Mouse (Mus musculus) forebrain, embryonic 12.5 days (tissue): ENCODE results near the gene Dnajc22. TPM values are rescaled to one million over a fixed set of nuclear protein-coding genes. Genes with fewer than 3 reads are reported as not detected.
A peak's percentile ranks its signal among the peaks of the same experiment; 100 is the strongest.
"Not testable (repeated sequence)": the region's sequence is repeated elsewhere in the genome, so short reads cannot be mapped to it uniquely, and the experiment has no call there.

Experiments used
- ATAC-seq: fragments of 200-750 bp; cut with Nextera tagmentation; 2 replicates; pipeline ENCODE4 v1.8.0; 2017; ENCODE audit warnings: moderate TSS enrichment; ENCODE audit not compliant: low FRiP score
- H3K27ac ChIP-seq: fragments of 300-500 bp; sonication (generic); 2 replicates; pipeline ENCODE4 v1.5.1; 2016; ENCODE audit warnings: mild to moderate bottlenecking
- H3K27me3 ChIP-seq: fragments of 300-500 bp; sonication (generic); 2 replicates; pipeline ENCODE4 v1.6.1; 2016; ENCODE audit warnings: mild to moderate bottlenecking
- H3K36me3 ChIP-seq: fragments of 300-500 bp; sonication (generic); replicated peaks from 2 replicates; pipeline ENCODE4 v1.6.1; 2016; ENCODE audit warnings: mild to moderate bottlenecking
- H3K4me1 ChIP-seq: fragments of 300-500 bp; sonication (generic); 2 replicates; pipeline ENCODE4 v1.6.1; 2016
- H3K4me2 ChIP-seq: fragments of 300-500 bp; sonication (generic); 2 replicates; pipeline ENCODE4 v1.6.1; 2016; ENCODE audit warnings: mild to moderate bottlenecking, moderate library complexity
- H3K4me3 ChIP-seq: fragments of 300-500 bp; sonication (generic); replicated peaks from 2 replicates; pipeline ENCODE4 v1.5.1; 2016; ENCODE audit warnings: mild to moderate bottlenecking
- H3K9ac ChIP-seq: fragments of 300-500 bp; sonication (generic); 2 replicates; pipeline ENCODE4 v1.6.1; 2016; ENCODE audit warnings: mild to moderate bottlenecking
- H3K9me3 ChIP-seq: fragments of 300-500 bp; sonication (generic); 2 replicates; pipeline ENCODE4 v1.6.1; 2016
- WGBS: fragments of 180-500 bp; shearing (Covaris S2); methylation state at CpG from one replicate; pipeline ENCODE4 v1.1.7; 2016; 5-methylcytosine and 5-hydroxymethylcytosine counted together
- polyA plus RNA-seq: library from polyadenylated mRNA; unstranded; fragments of >200 nt; fragmentation: Nextera tagmentation; extraction: Ambion mirVana; gene quantifications from 2 replicates; pipeline ENCODE4 v1.2.1, GENCODE M21; 2016

Gene Dnajc22
- polyA plus RNA-seq, 1 experiment from 2014 or later: 1.0 TPM

DNA sequence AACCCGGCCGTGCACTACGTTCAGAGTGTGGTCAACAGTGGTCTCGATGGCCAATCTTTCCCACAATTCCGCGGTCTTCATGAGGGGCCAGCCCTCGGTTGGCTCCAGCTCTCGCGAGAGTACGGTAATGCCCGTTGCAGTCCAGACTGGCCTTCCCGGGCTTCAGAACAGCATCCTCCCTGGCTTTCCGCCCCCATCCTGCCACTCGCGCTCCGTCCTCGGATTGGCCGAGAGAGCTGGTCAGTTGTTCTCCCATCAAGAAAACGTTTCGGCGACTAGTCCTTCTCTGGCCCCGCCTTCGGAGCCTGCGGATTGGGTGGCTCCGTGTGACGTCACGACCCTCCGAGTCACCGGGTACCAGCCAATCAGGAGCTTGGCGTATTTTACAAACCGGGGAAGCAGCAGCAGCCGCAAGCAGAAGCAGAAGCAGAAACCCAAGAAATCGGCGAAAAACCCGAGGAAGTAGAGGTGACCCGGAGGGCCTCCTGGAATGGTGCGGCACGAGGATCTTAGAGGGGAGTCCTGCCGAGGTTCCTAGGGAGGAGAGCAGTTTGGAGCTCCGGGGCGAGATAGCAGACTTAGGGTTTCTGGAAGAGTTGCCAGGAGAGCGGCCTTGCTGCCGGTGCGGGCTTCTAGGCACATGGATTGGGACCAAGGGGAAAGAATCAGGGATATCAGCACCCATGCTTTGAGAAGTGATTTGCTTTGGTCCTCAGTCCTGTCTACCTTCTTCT, 18.2 kb upstream of the Dnajc22 start:
- peak overlapping the region; percentile 64 for H3K4me3 ChIP-seq
- H3K4me1 ChIP-seq: peaks cover 34% of the 10 kb centered on the region
- under 1% methylated on average over 44 of the region's 44 CpGs for whole genome bisulfite sequencing
- peak overlapping the region; percentile 97 for H3K27ac ChIP-seq
- H3K4me2 ChIP-seq: peak overlapping the region; percentile 79
- H3K27me3 ChIP-seq: no peaks in the 10 kb centered on the region
- H3K9me3 ChIP-seq: no peaks in the 10 kb centered on the region
- ATAC-seq: peak; percentile 98
- H3K36me3 ChIP-seq: peaks cover 27% of the 10 kb centered on the region
- peak overlapping the region; percentile 76 for H3K9ac ChIP-seq

GRCm38 (mm10) chr15:99076011-99076410, 17.0 kb upstream of the Dnajc22 start:
- Histone ChIP-seq H3K4me3 (peak overlapping the region; percentile 64), H3K9ac (peak overlapping the region; percentile 76; the same call in 1 of the 2 replicates), H3K36me3 (peaks cover 39% of the 10 kb centered on the region), H3K4me1 (peaks cover 34% of the 10 kb centered on the region), H3K4me2 (peak overlapping the region; percentile 79)
- not testable (repeated sequence) for H3K27me3 ChIP-seq, H3K9me3 ChIP-seq, H3K27ac ChIP-seq, ATAC-seq
- 99% methylated on average over 3 of the region's 3 CpGs for WGBS

GRCm38 (mm10) chr15:99078181-99078910, 14.6 kb upstream of the Dnajc22 start:
- Histone ChIP-seq H3K9me3 (no peaks in the 10 kb centered on the region), H3K4me1 (peaks cover 34% of the 10 kb centered on the region), H3K4me2 (no peak overlapping the region), H3K27ac (no peak overlapping the region), H3K9ac (0 out of 2 replicates have a peak overlapping the region, but pooled peaks have one; percentile 2), H3K27me3 (peaks cover 8% of the 10 kb centered on the region), H3K36me3 (peaks cover 61% of the 10 kb centered on the region), H3K4me3 (no peak overlapping the region)
- ATAC-seq: no peak
- 87% methylated on average over 15 of the region's 15 CpGs for WGBS

DNA sequence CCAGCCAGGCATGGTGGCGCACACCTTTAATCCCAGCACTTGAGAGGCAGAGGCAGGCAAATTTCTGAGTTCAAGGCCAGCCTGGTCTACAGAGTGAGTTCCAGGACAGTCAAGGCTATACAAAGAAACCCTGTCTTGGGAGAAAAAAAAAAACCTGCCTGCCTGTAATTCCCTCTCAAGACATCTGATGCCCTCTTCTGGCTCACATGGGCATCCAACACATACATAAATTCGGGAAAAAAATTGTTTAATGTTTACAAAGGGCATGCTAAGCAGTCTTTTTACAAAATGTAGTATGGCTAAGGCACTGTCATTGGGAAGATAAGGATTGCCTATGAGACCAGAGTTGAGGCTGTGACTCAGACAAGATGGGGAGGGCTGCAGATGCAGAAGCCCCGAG, 13.2 kb upstream of the Dnajc22 start:
- peaks cover 23% of the 10 kb centered on the region for H3K27me3 ChIP-seq
- no peak overlapping the region for H3K4me2 ChIP-seq
- H3K27ac ChIP-seq: no peak overlapping the region
- H3K9me3 ChIP-seq: no peaks in the 10 kb centered on the region
- H3K36me3 ChIP-seq: peaks cover 61% of the 10 kb centered on the region
- peaks cover 41% of the 10 kb centered on the region for H3K4me1 ChIP-seq
- ATAC-seq: no peak
- no peak overlapping the region; the same call in 1 of the 2 replicates for H3K9ac ChIP-seq
- H3K4me3 ChIP-seq: no peak overlapping the region
- 87% methylated on average over 3 of the region's 3 CpGs for WGBS

DNA sequence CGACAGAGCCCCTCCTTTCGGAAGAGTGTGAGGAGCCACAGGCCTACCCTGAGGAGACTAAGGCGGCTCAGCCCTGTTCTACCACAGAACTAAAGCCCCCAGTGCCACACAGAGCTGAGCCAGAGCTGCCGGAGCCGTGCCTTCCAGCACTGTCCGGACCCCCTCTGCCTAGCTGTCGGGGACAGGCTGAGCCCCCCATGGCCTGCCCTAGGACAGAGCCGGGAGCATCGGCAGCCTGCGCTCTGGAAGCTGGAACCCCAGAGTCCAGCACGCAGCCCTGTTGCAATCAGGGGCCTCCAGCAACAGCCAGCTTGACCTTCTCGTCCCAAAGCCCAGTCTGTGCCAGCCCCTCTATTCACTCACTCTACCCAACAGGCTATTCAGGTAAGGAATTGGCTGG, 10.6 kb upstream of the Dnajc22 start:
- ATAC-seq: no peak
- H3K36me3 ChIP-seq: peaks cover 52% of the 10 kb centered on the region
- peaks cover 22% of the 10 kb centered on the region; the same call in 1 of the 2 replicates for H3K4me1 ChIP-seq
- no peak overlapping the region for H3K4me3 ChIP-seq
- H3K9ac ChIP-seq: no peak overlapping the region
- H3K4me2 ChIP-seq: no peak overlapping the region
- no peak overlapping the region for H3K27ac ChIP-seq
- peaks cover 48% of the 10 kb centered on the region for H3K27me3 ChIP-seq
- H3K9me3 ChIP-seq: no peaks in the 10 kb centered on the region
- 90% methylated on average over 12 of the region's 12 CpGs for WGBS

DNA sequence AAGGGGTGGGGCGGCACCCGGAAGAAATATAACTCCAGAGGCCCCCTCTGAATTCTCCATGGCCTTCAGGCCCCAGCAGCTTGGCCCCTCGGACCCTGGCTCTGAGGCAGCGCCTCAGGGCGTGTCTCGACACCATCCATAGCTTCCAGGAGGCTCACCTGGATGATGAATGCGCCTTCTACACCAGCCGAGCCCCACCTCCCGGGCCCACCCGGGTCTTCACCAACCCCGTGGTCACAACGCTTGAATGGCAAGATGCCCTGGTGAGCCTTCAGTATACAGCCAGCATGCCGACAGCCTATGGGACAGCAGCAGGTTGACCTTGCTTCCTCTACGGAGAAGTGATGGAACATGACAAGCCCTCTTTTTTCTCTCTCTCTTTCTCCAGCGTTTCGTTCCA, 10.1 kb upstream of the Dnajc22 start:
- H3K4me3 ChIP-seq: no peak overlapping the region
- WGBS: 93% methylated on average over 16 of the region's 16 CpGs
- no peak overlapping the region for H3K4me2 ChIP-seq
- peaks cover 53% of the 10 kb centered on the region for H3K27me3 ChIP-seq
- no peaks in the 10 kb centered on the region for H3K9me3 ChIP-seq
- peaks cover 23% of the 10 kb centered on the region for H3K4me1 ChIP-seq
- no peak overlapping the region for H3K9ac ChIP-seq
- no peak overlapping the region for H3K27ac ChIP-seq
- peaks cover 47% of the 10 kb centered on the region for H3K36me3 ChIP-seq
- ATAC-seq: no peak

- WGBS: 66% methylated on average over 9 of the region's 9 CpGs
- Histone ChIP-seq H3K27me3 (peaks cover 57% of the 10 kb centered on the region), H3K36me3 (peaks cover 43% of the 10 kb centered on the region)
Observed at GRCm38 (mm10) chr15:99083258-99083657, 9.7 kb upstream of the Dnajc22 start.

DNA sequence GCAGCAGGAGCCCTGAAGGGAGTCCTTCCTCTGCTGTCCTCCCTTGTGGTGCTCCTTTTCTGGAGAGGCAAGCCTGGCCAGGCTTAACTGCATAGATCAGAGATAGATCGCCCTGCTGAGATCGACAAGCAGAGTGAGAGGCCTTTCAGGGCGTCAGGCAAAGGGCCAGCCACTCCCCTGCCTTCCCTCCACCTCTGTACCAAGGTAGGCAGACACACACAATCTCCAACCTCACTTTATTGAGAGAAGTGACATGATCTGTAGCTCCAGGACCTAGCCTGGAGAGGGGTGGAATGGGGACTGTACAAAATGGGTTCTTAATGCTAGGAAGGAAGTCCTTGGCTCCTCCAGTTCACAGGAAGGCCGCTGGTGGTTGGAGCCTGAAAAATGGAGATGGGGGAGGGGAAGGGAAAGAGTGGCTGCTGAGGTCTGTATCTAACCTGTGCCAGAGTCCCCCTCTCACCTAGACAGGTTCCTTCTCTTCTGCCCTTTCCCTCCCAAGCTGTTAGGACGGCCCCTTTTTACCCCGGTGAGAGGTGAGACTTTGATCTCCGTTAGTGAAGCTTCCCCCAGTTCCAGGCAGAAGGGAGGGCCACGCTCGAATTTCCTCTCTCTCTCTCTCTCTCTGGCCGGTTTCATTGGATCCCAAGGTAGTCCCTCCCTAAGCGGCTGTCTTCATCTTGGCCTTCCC, 9.0 kb upstream of the Dnajc22 start:
- Histone ChIP-seq H3K27ac (no peak overlapping the region), H3K4me2 (no peak overlapping the region), H3K4me1 (peaks cover 27% of the 10 kb centered on the region), H3K9me3 (no peaks in the 10 kb centered on the region), H3K4me3 (no peak overlapping the region), H3K36me3 (peaks cover 36% of the 10 kb centered on the region), H3K27me3 (peaks cover 65% of the 10 kb centered on the region), H3K9ac (no peak overlapping the region)
- no peak for ATAC-seq
- WGBS: 11% methylated on average over 8 of the region's 11 CpGs

More at GRCm38 (mm10) chr15:99083258-99083657, 9.7 kb upstream of the Dnajc22 start:
- no peak overlapping the region for H3K27ac ChIP-seq
- H3K9ac ChIP-seq: no peak overlapping the region
- H3K4me1 ChIP-seq: peaks cover 23% of the 10 kb centered on the region
- no peaks in the 10 kb centered on the region for H3K9me3 ChIP-seq
- ATAC-seq: no peak
- no peak overlapping the region for H3K4me3 ChIP-seq
- no peak overlapping the region for H3K4me2 ChIP-seq

GRCm38 (mm10) chr15:99084618-99085017, 8.4 kb upstream of the Dnajc22 start:
- Histone ChIP-seq H3K9ac (no peak overlapping the region), H3K4me2 (no peak overlapping the region), H3K4me3 (no peak overlapping the region), H3K27me3 (peaks cover 71% of the 10 kb centered on the region), H3K4me1 (peaks cover 32% of the 10 kb centered on the region), H3K36me3 (peaks cover 34% of the 10 kb centered on the region), H3K9me3 (no peaks in the 10 kb centered on the region), H3K27ac (no peak overlapping the region)
- WGBS: 7% methylated on average over 19 of the region's 19 CpGs
- no peak for ATAC-seq

DNA sequence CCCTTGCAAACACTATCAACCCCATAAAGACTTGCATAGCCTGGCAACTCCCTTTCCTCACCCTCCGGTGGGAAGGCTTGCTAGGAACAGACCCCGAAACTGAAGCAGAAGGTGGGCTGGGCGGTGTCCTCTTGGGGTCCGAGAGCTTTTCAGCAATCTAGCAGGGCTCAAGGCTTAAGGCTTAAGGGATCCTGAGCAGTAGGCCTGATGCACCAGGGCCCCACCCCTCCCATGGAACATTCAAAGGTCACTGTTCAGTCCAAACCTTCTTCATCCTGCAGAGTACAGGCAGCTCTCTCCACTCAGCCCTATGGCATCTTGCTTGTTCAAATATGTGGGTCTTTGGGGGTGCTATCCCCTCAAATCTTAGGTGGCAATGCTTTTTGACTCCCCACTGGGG, 7.0 kb upstream of the Dnajc22 start:
- no peak overlapping the region for H3K9ac ChIP-seq
- H3K27me3 ChIP-seq: peaks cover 85% of the 10 kb centered on the region
- H3K4me2 ChIP-seq: no peak overlapping the region
- H3K27ac ChIP-seq: no peak overlapping the region
- H3K4me1 ChIP-seq: peaks cover 44% of the 10 kb centered on the region
- WGBS: 79% methylated on average over 4 of the region's 4 CpGs
- ATAC-seq: no peak
- no peak overlapping the region for H3K4me3 ChIP-seq
- H3K9me3 ChIP-seq: no peaks in the 10 kb centered on the region
- peaks cover 23% of the 10 kb centered on the region for H3K36me3 ChIP-seq

DNA sequence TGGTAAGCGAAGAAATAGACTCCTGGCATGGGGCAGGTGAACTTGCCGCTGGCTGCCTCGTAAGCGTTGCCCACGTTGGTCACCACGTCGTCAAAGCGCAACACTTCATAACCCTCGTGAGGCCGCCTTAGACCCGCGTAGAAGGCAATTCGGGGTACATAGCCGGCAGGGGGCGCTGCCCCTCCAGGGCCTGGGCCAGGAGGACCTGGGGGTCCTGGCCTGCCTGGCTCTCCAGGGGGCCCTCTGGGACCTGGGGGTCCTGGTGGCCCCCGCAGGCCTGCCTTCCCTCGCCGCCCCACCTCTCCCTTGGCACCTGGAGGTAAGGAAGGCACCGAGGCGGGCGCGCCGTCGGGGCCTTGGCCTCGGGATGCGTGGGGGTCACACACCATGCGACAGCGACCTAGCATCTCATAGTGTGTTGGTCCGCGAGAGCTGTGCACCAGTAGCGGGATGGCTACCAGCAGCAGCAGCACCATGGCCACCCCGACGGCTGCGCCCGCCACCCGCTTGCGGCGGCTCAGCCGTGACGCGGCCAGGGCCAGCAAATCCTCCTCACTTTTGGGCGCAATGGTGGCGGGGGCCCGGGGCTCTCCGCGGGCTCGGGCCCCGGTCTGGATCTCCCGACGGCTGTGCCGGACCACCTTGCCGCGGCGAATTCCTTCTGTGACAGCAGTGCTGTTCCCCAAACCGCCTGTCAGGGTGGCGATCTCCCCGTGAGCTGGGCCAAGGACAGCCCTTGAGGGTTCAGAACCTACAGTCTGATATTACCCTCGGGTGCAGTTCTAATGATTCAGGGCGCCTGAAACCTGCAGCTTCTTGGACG, 5.5 kb upstream of the Dnajc22 start, which contains the start of gene C1ql4:
TSS of gene C1ql4 (minus strand) at position 565 of the 823 bp plus-strand sequence.
- Histone ChIP-seq H3K9me3 (no peaks in the 10 kb centered on the region), H3K4me3 (peak within 1 kb of the TSS; percentile 27), H3K27ac (no peak within 1 kb of the TSS), H3K9ac (peak within 1 kb of the TSS; percentile 40), H3K27me3 (peaks cover 99% of the 10 kb centered on the region), H3K4me1 (peaks cover 50% of the 10 kb centered on the region), H3K4me2 (peak within 1 kb of the TSS; percentile 46), H3K36me3 (peaks cover 9% of the 10 kb centered on the region)
- 8% methylated on average over 60 of the region's 60 CpGs for WGBS
- ATAC-seq: no peak
